Mouse (Mus musculus): ENCODE results near the gene Rcvrn.

Gene Rcvrn

DNA sequence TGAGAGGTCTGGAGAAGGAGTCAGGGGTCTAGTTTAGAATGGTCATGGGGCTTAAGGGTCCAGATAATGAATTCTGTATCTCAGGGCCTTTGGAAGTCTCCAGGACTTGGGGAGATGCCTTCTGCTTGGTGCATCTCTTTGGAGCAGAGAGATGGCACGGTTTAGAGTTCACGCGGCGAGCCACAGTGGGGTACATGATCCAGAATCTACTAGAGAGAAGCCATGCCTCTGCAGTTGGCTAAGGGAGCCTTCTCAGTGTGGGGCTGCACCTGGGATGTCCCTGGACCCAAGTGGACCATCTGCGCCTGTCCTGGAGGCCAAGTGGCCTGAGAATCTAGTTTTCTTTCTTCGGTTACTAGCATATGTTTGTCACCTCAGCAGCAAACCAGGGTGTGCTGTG lies 25.1 kb upstream of the Rcvrn start:
- DNase-seq (ENCODE audit: low spot score), result no peak

DNA sequence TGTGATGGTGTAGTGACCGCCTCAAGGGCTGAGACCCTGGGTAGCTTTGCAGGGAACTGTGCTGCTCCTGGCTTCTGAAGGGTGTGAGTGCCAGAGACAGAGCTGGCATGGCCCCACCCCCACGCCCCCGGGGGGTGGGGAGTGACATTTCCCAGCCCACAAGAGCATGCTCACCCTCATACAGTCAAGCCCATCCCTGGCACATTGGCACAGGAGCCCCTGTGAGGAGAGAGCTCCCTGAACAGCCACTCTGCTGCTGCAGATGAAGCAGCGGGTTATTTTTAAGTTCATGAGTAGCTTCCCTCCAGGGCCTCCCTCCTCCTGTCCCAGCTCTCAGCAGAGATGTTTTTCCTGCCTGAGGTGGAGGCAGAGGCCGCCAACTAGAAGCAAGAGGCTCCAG lies 23.0 kb upstream of the Rcvrn start:
- DNase-seq (ENCODE audit: low spot score), result no peak

DNA sequence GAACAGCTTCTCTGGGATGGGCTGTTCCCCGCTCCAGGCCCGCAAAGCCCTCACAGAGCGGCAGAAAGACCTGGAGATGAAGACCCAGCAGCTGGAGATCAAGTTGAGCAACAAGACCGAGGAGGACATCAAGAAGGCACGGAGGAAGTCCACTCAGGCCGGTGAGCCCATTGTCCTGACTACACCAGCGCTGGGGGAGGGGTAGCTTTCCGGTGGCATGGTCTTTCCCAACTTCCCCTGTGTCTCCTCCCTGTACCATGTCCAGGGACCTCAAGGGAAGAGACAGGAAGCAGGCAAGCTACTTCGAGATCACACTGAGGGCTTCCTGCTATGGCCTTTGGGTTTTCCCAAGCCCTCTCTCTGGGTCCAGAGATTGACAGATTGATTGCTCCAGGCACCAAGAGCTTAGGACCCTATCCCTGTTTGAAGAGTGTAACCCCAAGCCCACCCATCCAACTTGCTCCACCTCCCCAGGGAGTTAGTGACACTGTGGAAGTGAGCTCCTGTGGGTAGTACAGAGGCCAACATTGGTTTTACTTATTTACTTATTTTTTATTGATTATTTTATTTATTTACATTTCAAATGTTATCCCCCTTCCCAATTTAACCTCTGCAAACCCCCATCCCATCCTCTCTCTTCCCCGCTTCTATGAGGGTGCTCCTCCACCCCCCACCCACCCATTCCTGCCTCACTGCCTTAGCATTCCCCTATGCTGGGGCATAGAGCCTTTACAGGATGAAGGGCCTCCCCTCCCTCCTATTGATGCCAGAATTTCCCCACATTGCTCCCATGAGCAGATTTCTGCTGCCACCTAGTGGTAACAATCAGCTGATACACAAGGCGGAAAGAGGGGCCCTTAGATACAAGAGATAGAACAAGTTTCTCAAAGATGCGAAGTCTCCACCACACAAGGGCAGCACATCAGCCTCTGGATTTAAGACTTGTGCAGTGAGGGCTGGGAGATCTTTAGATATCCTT lies 19.3 kb upstream of the Rcvrn start:
- DNase-seq (ENCODE audit: low spot score), result no peak

DNA sequence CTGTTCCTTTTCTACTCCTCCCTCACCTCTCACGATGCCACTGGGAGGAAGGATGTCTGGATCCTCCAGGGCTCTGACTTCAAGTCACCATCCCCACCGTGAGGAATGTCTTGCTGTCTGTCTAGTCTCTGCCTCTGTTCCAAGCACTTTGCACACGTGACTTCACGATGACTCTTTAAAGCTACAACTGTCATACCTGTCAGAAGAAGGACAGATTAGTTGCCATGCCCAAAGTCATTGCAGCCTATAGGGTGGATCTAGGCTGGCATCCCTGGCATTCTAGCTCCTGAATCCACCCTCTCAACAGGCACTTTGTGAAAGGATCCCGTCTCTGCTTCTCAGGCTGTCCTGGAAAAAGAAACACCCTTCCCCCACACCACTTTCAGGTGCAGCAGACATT lies 15.8 kb upstream of the Rcvrn start:
- DNase-seq (ENCODE audit: low spot score), result no peak

DNA sequence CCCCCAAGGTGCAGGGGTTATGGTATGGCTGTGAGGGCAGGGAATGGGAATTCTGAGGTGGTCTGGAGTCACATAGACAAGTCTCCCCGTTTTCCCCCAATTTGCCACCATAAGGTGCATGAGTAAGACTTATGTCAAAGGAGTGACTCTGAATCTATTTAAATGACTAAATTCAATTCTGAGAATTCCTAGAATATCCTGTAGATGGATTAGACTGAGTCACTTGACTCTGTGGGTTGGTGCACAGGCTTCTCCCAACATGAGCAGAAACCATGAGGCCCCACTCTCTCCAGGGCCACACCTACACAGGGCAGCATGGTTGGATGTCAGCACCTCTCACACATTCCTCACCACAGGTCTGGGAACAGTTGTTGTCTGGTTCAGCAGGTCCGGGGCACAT lies 15.2 kb upstream of the Rcvrn start:
- DNase-seq (ENCODE audit: low spot score), result no peak

DNA sequence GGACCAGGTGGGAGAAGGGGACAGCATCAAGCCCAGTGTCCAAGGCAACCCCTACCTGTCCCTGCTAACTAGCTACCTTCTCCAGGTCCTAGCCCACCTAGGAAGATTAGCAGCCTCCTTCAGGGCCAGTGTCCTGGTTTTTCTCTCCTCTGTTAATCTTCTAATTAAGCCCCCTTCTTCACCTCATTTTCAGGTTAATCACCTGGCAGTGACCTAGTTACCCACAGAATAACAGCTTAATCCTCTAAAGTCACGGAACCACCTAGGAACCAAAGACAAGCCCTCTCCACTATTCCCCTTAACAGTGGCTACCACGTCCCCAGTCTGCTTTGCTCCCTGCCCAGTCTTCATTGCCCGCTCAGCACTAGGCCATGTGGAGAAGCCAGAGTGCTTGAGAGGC lies 13.3 kb upstream of the Rcvrn start:
- no peak for DNase-seq (ENCODE audit: low spot score)

DNA sequence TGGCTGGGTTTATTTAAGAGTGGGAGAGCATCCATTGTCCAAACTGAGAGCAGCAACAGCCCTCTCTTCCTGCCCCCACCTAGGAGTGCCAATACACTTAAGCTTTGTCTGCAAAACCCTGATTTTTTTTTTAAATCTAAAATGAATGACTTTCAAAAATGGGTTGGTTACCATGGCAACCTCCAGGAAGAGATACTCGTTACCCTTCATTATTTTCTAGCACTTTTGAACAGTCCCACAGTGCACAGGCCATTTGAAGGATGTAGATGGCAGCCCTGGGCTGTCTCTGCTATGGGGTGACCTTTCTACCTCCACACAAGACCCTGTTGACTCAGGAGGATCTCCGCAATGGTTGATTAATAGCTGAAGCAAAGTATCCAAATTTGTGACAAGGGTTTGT lies 9.0 kb upstream of the Rcvrn start:
- no peak for DNase-seq (ENCODE audit: low spot score)

DNA sequence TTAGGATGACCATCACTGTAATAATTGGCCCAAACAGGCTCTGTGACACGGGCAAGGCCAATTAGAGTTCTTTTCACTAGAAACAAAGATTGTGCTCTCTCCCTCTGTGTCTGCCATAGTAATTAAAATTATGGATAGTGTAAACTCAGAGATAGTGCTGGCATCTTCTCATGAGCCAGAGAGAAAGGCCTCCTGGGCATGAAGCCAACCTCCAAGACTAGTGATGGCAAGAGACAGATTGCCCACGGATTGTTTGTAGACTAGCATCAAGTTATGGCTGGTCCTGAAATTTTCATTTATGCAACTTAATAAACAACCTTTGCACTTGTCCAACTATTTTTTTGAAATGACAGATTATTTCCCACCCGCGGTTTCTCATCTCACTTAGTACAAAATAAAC lies 17.9 kb downstream of the Rcvrn start:
- DNase-seq (ENCODE audit: low spot score), result no peak

DNA sequence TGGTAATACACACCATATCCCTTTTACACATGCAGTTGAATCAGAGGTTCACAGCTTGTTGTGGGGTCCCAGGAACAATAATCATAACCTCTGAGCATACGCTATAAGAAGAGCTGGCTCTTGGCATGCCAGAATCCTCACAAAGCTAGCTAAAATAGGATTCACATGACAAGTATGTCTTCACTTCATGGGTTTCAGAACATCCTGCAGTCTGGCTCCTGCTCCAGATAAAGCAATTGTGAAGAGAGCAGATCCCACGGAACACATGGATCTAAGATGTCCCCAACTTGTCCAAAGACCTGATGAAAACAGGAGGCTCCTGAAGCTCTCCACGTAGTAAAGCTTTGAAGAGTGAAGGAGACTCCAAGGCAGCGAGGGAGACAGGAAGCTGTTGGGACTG lies 20.3 kb downstream of the Rcvrn start:
- no peak for DNase-seq (ENCODE audit: low spot score)

DNA sequence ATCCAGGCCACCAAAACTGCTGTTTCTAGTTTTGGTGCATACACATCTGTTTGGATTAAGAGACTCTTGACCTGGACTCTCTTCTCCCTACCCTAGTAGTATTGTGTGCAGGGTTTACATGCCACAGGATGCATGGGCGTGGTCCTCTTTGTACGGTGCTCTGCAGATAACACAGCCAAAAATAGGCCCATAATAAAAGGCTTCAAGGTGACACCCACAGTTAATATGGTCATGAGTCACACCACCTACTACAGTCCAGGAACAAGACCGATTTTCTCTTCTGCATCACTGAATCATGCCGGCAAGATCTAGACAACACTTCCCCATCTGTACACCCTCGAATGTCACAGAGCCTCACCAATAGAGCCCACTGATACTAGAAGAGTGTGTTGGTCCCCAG lies 26.4 kb downstream of the Rcvrn start:
- no peak for DNase-seq (ENCODE audit: low spot score)

DNA sequence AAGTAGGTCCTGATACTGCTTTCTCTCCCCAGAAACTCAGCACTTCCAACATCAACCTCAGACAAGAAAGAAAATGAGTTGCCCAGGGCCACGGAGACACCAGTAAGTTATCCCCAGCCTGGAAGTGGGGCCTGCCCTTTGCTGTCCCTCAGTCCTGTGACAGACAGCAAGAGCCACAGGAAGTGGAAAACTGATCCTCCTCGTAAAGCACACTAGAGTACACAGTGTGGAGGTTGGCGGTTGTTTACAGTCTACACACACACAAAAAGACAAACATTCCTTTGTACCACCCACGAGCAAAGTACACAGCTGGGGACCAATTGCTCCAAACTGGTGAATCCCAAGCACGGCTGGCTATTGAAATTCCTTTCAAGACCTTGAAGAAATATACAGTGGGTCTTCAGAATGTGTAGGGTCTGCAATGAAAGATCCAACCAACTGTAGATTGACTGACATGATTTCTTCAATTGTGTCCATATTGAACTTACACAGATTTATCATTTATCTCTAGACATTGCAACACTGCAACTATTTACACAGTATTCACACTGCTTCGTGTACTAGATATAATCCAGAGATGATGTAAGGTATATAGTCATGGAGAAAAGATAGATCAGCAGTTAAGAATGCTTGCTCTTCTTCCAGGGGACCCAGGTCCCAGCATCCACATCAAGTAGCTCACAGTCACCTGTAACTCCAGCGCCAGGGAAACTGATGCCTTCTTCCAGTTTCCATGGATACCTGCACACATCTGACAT lies 27.5 kb downstream of the Rcvrn start:
- DNase-seq (ENCODE audit: low spot score), result no peak

DNA sequence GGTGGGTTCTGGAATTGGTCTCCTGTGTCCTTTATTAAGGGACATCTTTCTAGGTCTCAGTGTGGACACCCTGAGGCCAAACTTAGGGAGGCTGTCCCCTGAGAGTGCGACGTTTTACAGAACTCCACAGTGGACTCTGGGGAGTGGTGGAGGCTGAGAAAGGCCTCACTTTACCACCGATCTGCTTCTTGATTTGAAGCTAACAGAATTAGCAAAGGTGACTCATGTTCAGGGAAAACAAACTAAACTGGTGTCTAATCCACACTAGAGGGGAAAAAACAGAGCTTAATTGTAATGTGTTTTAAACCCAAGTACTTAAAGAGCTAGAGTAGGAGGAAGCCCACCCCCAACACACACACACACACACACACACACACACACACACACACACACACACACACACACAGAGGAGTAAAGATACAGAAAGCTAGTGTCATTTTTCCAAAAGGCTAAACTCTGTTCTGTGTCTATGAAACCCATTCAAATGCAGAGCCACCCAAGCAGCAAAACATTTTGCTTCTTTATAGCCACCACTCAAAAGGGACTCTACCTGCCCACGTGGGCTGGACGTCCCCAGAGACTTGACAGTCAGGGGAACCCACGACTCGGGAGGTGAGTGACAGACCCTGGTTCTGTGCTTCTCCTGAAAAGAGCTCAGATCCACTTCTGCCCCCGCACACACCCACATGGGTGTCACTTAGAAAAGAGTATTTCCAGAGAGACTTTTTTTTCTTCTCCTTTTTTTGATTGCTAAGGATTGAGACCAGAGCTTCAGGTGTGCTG lies 28.3 kb downstream of the Rcvrn start:
- no peak for DNase-seq (ENCODE audit: low spot score)

DNA sequence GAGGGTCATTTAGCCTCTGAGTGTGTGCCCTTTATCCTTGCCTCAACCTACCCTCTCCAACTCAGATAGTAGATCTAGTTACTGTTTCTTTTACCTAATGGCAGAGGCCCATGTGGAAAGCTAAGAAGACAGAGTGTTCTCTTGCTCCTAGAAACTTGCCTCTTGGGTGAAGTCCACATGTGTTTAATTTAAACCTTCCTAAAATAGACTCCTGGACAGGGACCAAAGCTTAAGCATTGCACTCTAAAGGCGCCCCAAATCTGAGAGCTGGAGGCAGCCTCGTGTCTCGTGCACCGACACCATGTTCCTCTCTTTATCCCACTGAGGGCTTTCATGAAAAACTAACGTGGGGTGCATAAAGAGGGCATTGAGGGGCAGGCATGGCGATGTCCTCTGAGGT lies 32.0 kb downstream of the Rcvrn start:
- DNase-seq (ENCODE audit: low spot score), result no peak

DNA sequence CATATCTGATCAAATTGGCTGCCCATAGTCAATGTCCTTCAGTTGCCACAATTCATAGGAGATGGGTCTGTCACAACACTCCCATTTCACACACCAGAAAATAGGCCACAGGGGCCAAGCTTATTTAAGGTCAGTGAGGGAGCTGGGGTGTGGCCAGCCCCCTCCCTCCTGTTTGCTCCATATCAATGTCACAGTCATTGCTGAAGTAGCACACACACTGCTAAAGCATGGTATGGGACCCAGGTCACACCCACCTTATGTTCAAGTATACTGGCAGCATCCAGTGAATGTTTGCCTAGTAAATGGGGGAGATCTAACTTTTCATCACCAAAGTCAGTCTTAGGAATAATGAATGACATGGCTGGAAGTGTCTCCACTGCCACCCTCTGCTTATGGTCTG lies 33.6 kb downstream of the Rcvrn start:
- DNase-seq (ENCODE audit: low spot score), result no peak

DNA sequence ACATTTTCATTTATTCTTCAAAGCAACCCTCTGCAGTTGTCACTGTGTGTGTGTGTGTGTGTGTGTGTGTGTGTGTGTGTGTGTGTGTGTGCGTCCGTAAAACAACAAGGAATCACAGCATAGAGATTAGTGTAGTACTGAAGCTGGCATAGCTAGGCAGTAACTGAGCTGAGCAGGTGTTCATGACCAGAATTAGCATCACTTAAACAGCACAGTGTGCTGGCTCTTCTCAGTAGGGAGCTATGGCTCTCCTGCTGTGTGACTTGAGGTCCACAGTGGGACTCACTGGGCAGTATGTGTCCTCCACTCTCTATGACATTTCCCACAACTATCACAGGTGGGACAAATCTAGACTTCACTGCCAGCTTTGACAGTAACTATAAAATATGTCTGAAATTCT lies 35.9 kb downstream of the Rcvrn start:
- DNase-seq (ENCODE audit: low spot score), result no peak

DNA sequence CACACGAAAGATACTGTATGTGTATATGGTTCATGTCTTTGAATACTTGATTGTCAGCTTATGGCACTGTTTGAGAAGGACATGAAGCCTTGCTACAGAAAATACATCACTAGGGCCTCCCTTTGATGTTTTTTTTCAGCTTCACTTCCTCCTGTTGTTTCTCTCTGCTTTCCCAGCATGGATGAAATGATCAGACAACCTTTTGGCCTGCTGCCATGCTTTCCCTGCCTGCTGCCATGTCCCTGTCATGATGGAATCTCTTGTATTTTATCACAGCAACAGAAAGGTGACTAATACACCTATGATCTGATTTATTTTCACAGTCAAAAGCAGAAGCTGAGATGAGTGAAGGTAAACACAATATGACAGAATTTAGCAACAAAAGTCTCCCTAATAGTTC lies 38.6 kb downstream of the Rcvrn start:
- no peak for DNase-seq (ENCODE audit: low spot score)

DNA sequence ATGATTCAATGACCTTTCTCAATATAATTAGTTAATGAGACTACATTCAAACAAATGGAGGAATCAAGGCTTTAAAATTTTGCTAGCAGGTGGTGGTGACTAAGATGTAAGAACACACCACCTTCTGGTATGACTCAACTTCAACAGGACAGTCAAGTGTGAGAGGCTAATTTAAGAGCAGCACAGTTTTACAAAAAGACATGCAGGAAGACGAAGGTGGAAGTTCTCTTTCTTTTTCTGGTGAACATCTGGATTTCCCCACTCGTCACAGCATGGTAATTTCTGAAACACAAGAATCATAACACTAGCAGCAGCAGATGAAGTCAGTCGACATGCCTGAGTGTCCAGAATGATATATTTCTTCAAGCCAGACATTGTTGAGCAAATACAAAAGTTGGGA lies 39.5 kb downstream of the Rcvrn start:
- no peak for DNase-seq (ENCODE audit: low spot score)

DNA sequence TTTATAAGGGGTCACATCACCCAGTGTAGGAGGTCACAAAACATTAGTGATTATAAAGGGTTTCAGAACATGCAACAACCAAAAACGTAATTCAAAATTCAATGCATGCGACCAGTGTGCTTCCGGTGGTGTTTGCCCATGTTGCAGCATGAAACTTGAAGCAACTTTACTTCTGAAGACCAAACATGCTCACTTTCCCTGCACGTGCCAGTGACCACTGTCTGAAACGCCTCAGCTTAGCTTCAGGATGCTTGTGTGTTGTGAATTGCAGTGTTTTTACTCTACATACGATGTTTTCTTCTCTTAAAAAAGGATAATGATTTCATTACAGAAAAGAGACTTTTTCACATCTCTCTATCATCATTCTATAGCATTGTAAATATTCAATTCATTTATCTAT lies 43.2 kb downstream of the Rcvrn start:
- DNase-seq (ENCODE audit: low spot score), result no peak

DNA sequence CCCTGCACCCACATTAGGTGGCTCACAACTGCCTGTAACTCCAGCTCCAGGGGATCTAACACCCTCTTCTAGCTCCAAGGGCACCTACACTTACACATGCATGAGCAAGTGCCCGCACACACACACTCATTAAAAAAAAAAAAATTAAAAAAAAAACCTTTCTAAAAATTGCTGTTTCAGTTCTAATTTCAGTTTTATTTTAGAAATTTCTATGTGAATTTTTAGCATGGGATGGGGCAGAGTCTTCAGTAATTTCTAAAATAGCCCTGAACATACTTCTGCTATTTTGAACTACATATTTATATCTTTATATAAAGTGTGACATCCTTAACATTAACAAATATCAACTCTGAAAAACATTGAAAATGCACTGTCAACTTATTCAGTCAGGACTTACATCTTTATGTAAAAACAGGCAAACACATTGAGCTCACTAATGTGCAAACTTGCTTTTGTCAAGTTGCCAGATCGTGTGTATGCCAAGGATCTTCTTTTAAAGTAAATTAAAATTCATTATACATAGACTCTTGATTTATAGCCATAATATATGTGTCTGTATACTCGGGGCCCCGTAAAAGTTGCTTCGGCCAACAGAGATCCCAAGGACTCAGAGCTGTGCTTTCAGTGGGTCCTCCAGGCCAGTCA lies 43.8 kb downstream of the Rcvrn start:
- no peak for DNase-seq (ENCODE audit: low spot score)

DNA sequence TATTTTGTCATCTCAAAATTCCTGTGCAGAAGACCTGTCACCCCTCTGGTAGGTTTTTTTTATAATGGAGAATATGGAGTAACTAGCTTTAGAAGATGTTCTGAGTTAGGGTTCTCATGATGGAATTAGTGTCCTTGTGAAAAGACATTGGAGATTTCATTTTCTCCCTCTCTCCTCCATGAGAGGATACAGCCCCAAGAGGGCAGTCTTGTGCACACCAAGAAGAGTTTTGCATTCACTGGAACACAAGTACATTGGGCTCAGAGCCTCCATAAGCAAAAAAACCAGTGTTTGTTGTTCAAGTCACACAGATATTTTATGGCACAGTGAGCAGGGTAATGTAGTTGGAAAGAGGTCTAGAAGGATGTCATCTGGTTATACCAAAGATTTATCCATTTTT lies 46.4 kb downstream of the Rcvrn start:
- DNase-seq (ENCODE audit: low spot score), result no peak

All from spleen, adult 12 weeks (tissue).